In the genomic region with DNA sequence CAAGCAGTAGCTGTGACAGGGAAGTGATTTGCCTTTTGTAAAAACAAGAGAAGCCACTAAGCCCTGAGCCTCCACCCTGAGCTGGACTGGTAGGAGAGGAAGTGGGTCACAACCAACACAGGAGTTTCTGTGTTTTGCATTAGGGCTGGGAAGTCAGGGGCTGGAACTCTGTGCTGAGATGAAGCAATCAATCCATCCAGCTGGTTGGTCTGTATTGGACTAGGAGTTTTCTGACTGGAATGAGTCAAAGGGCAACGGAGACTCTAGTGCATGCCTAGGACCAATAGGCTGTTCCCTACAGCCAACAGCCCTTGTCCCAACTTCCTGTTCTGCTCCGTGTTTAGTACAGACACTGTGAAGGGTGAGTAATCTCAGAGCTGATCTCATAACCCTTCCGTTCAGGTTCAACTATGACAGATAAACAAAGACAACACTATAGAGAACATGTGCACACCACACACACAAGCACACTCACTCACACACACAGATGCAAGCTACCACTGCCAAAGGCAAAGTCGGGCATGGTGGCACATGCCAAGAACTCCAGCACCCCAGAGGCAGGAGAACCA, we compare ENCODE assay signal across 9 mouse cellular contexts. TPM values are rescaled to one million over a fixed set of nuclear protein-coding genes. Genes with fewer than 3 reads are reported as not detected.
DNase-seq lines count a peak whose midpoint lies in the region; ATAC-seq and TF ChIP-seq lines count a peak whose summit lies in the region.
"Had no signal": no experiment of that assay in that cellular context is flagged by ENCODE, and none has a peak within 500 bp of the region (broad histone marks: within the 10 kb centered on the region; RNA-seq: fewer than 3 reads in every experiment).

No protein-coding gene starts in this region.

- H3K4me2 ChIP-seq in forebrain, postnatal 0 days (ENCODE audit: low read depth) = no peak overlapping the region
- no peak overlapping the region for H3K4me2 ChIP-seq in stomach, embryonic 15.5 days

- DNase-seq in forebrain, embryonic 10.5 days (ENCODE audit: extremely low spot score, low spot score) = no peak
- no peak for DNase-seq in forebrain, postnatal 0 days
- peak; percentile 95 for DNase-seq in adipocyte (ENCODE audit: low spot score)
- peak; percentile 85 for DNase-seq in lung, postnatal 25 days (ENCODE audit: low spot score)
- no peak for DNase-seq in left cerebral cortex, postnatal 14 days (ENCODE audit: low spot score in 2 of 2)
- DNase-seq in layer of hippocampus, postnatal 36 days = no peak

- intact Hi-C loops in left cerebral cortex, postnatal 14 days (cut with DNase I) = no loop called here

- no peaks in the 10 kb centered on the region for H3K9me3 ChIP-seq in forebrain, embryonic 10.5 days
- no peaks in the 10 kb centered on the region for H3K9me3 ChIP-seq in forebrain, postnatal 0 days (ENCODE audit: low read length)
- H3K9me3 ChIP-seq in stomach, embryonic 15.5 days = no peaks in the 10 kb centered on the region

- ATAC-seq in forebrain, postnatal 0 days = no peak
- 0 out of 4 replicates have a peak, but pooled peaks have one; percentile 10 to 12 for ATAC-seq in hematopoietic stem cell, adult 5-6 weeks (replicated peaks in 1 of 2; ENCODE audit: insufficient read depth in 1 of 2, low FRiP score in 2 of 2, low TSS enrichment in 1 of 2, low read depth in 1 of 2, poor library complexity in 2 of 2, severe bottlenecking in 2 of 2)
- ATAC-seq in stomach, embryonic 15.5 days (ENCODE audit: insufficient read depth, low FRiP score, low read depth) = no peak

- no peaks in the 10 kb centered on the region; the same call in 1 of the 2 replicates for H3K27me3 ChIP-seq in forebrain, embryonic 10.5 days (ENCODE audit: poor library complexity, severe bottlenecking)
- no peaks in the 10 kb centered on the region for H3K27me3 ChIP-seq in forebrain, postnatal 0 days (ENCODE audit: insufficient read depth, low read length)
- no peaks in the 10 kb centered on the region for H3K27me3 ChIP-seq in stomach, embryonic 15.5 days (replicated peaks)

- no peaks in the 10 kb centered on the region for H3K36me3 ChIP-seq in forebrain, embryonic 10.5 days (replicated peaks)
- H3K36me3 ChIP-seq in forebrain, postnatal 0 days (ENCODE audit: insufficient read depth) = no peaks in the 10 kb centered on the region
- H3K36me3 ChIP-seq in stomach, embryonic 15.5 days = no peaks in the 10 kb centered on the region

- peak overlapping the region; percentile 94 for H3K27ac ChIP-seq in forebrain, embryonic 10.5 days
- H3K27ac ChIP-seq in forebrain, postnatal 0 days (ENCODE audit: low read depth, low read length) = no peak overlapping the region
- peak overlapping the region; percentile 99 for H3K27ac ChIP-seq in stomach, embryonic 15.5 days

- H3K9ac ChIP-seq in forebrain, postnatal 0 days = no peak overlapping the region
- H3K9ac ChIP-seq in stomach, embryonic 15.5 days = no peak overlapping the region

- H3K4me1 ChIP-seq in forebrain, embryonic 10.5 days = peaks cover 89% of the 10 kb centered on the region
- H3K4me1 ChIP-seq in forebrain, postnatal 0 days (ENCODE audit: insufficient read depth) = peaks cover 16% of the 10 kb centered on the region
- H3K4me1 ChIP-seq in stomach, embryonic 15.5 days = peaks cover 74% of the 10 kb centered on the region

- H3K4me3 ChIP-seq in forebrain, embryonic 10.5 days = no peak overlapping the region
- H3K4me3 ChIP-seq in forebrain, postnatal 0 days (ENCODE audit: low read depth, low read length) = no peak overlapping the region
- H3K4me3 ChIP-seq in stomach, embryonic 15.5 days (replicated peaks) = no peak overlapping the region

- 80% methylated on average over 4 of the region's 4 CpGs for WGBS in forebrain, embryonic 10.5 days
- 64% methylated on average over 4 of the region's 4 CpGs for WGBS in forebrain, postnatal 0 days
- WGBS in stomach, embryonic 15.5 days = 43% methylated on average over 4 of the region's 4 CpGs

- no peak for TF ChIP-seq CTCF in forebrain, postnatal 0 days (IDR thresholded peaks at IDR 0.05; ENCODE audit: low read depth)

RNA-seq across cellular contexts. Expression of gene Btg2, which starts 13.6 kb away (rescaled TPM):
- 64.6 and 68.6 TPM in 2 replicates for polyA plus RNA-seq in forebrain, embryonic 10.5 days (2016; fragmentation: Nextera tagmentation; extraction: Ambion mirVana)
- total RNA-seq in forebrain, postnatal 0 days (2014; rRNA removed) = 9.2 and 11.9 TPM in 2 replicates
- 10.1 and 12.0 TPM in 2 replicates for polyA plus RNA-seq in forebrain, postnatal 0 days (2015; fragmentation: Nextera tagmentation; extraction: Ambion mirVana)
- 141 and 174 TPM in 2 replicates for total RNA-seq in hematopoietic stem cell, adult 5-6 weeks (2017)
- polyA plus RNA-seq in stomach, embryonic 15.5 days (2015; fragmentation: Nextera tagmentation; extraction: Ambion mirVana) = 72.2 and 72.4 TPM in 2 replicates
- total RNA-seq in left cerebral cortex, postnatal 14 days (2021) = 10 to 100 TPM; 14.6 to 17.5 TPM
- 10 to 100 TPM; 18.7 to 18.9 TPM for total RNA-seq in layer of hippocampus, postnatal 36 days (2021)

RNA-seq across cellular contexts. Expression of gene Fmod, which starts 28.3 kb away (rescaled TPM):
- 1.3 TPM in 2 replicates for polyA plus RNA-seq in forebrain, embryonic 10.5 days (2016; fragmentation: Nextera tagmentation; extraction: Ambion mirVana)
- 7.0 and 14.2 TPM in 2 replicates for total RNA-seq in forebrain, postnatal 0 days (2014; rRNA removed)
- 14.7 and 19.6 TPM in 2 replicates for polyA plus RNA-seq in forebrain, postnatal 0 days (2015; fragmentation: Nextera tagmentation; extraction: Ambion mirVana)
- total RNA-seq in hematopoietic stem cell, adult 5-6 weeks (2017) = not detected in 2 replicates
- 9.0 and 11.1 TPM in 2 replicates for polyA plus RNA-seq in stomach, embryonic 15.5 days (2015; fragmentation: Nextera tagmentation; extraction: Ambion mirVana)
- total RNA-seq in left cerebral cortex, postnatal 14 days (2021) = 10 to 100 TPM; 16.8 to 21.8 TPM
- 1 to 10 TPM; 4.0 to 7.8 TPM for total RNA-seq in layer of hippocampus, postnatal 36 days (2021)

RNA-seq across cellular contexts. Expression of gene Chit1, which starts 45.7 kb away (rescaled TPM):
- polyA plus RNA-seq in forebrain, embryonic 10.5 days (2016; fragmentation: Nextera tagmentation; extraction: Ambion mirVana) = not detected in 2 replicates
- total RNA-seq in forebrain, postnatal 0 days (2014; rRNA removed) = 0.19 and 0.46 TPM in 2 replicates
- polyA plus RNA-seq in forebrain, postnatal 0 days (2015; fragmentation: Nextera tagmentation; extraction: Ambion mirVana) = 0.30 and 0.41 TPM in 2 replicates
- total RNA-seq in hematopoietic stem cell, adult 5-6 weeks (2017) = 0.25 TPM in 1 of 2 replicates, not detected in the other
- 0.70 and 1.1 TPM in 2 replicates for polyA plus RNA-seq in stomach, embryonic 15.5 days (2015; fragmentation: Nextera tagmentation; extraction: Ambion mirVana)
- under 1 TPM; 0.38 to 0.42 TPM for total RNA-seq in left cerebral cortex, postnatal 14 days (2021)
- not detected for total RNA-seq in layer of hippocampus, postnatal 36 days (2021)
- total RNA-seq: heart, postnatal 36 days had no signal

Comparison
In these comparisons a context has a peak if more than half of its experiments do, and no peak if none do; other contexts are left out.
1. DNase-seq: peak in adipocyte (single experiment) and lung, postnatal 25 days (single experiment); none in forebrain, embryonic 10.5 days (single experiment), forebrain, postnatal 0 days (single experiment), left cerebral cortex, postnatal 14 days (0 of 2) and layer of hippocampus, postnatal 36 days (0 of 2).
2. ATAC-seq: peak in hematopoietic stem cell, adult 5-6 weeks (2 of 2); none in forebrain, postnatal 0 days (single experiment) and stomach, embryonic 15.5 days (single experiment).